Mouse (Mus musculus) heart, embryonic 16.5 days (tissue): ENCODE measurements around the gene Ak8. TPM values are rescaled to one million over a fixed set of nuclear protein-coding genes. Genes with fewer than 3 reads are reported as not detected.

Experiments
- ATAC-seq: fragments of 200-750 bp; cut with Nextera tagmentation; replicated peaks from 2 replicates; pipeline ENCODE4 v1.8.0; 2017; ENCODE audit warnings: moderate number of reproducible peaks; ENCODE audit not compliant: insufficient read depth, low FRiP score; ENCODE audit errors: extremely low read depth
- H3K27ac ChIP-seq: fragments of 300-500 bp; sonication (generic); 2 replicates; pipeline ENCODE4 v1.5.1; 2014; ENCODE audit warnings: mild to moderate bottlenecking, low read length, control low read depth, moderate library complexity
- H3K27me3 ChIP-seq: fragments of 300-500 bp; sonication (generic); 2 replicates; pipeline ENCODE4 v1.6.1; 2014; ENCODE audit warnings: low read length, mixed read lengths; ENCODE audit not compliant: control insufficient read depth, insufficient read depth
- H3K36me3 ChIP-seq: fragments of 300-500 bp; sonication (generic); 2 replicates; pipeline ENCODE4 v1.6.1; 2014; ENCODE audit not compliant: control insufficient read depth, insufficient read depth
- H3K4me1 ChIP-seq: fragments of 300-500 bp; sonication (generic); 2 replicates; pipeline ENCODE4 v1.6.1; 2014; ENCODE audit warnings: low read length, mixed read lengths; ENCODE audit not compliant: control insufficient read depth, insufficient read depth
- H3K4me2 ChIP-seq: fragments of 300-500 bp; sonication (generic); 2 replicates; pipeline ENCODE4 v1.6.1; 2014; ENCODE audit warnings: low read depth, mild to moderate bottlenecking, control low read depth, low read length
- H3K4me3 ChIP-seq: fragments of 300-500 bp; sonication (generic); 2 replicates; pipeline ENCODE4 v1.5.1; 2014; ENCODE audit warnings: mild to moderate bottlenecking, control low read depth, low read length
- H3K9ac ChIP-seq: fragments of 300-500 bp; sonication (generic); 2 replicates; pipeline ENCODE4 v1.6.1; 2014; ENCODE audit warnings: low read length, control low read depth
- H3K9me3 ChIP-seq: fragments of 300-500 bp; sonication (generic); replicated peaks from 2 replicates; pipeline ENCODE4 v1.6.1; 2016; ENCODE audit warnings: low read length; ENCODE audit not compliant: control insufficient read depth
- WGBS: fragments of 180-500 bp; shearing (Covaris S2); extraction: QIAGEN DNeasy Blood & Tissue Kit; methylation state at CpG from one replicate; pipeline ENCODE4 v1.1.7; 2014; 5-methylcytosine and 5-hydroxymethylcytosine counted together
- polyA plus RNA-seq: library from polyadenylated mRNA; unstranded; fragments of >200 nt; fragmentation: Nextera tagmentation; extraction: Ambion mirVana; gene quantifications from 2 replicates; pipeline ENCODE4 v1.2.1, GENCODE M21; 2015

Gene Ak8
- polyA plus RNA-seq, 1 experiment from 2014 or later: 0.30 TPM

DNA sequence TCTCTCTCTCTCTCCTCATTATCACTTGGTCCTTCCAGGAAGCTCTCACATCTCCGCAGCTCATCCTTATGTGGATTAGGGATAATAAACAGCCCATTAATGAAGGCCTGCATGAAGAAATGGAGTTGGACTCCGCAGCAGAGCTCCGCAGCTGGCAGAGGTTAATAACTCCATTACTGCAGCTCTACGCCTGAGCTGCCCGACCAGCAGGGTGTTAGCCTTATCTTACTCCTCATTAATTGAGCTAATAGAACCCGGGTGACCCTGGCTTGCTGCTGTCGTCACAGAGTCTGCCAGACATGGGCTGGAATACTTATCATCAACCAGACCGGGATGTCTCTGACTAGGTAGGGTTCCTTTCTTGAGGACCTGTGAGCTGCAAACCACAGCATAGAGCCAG lies 74.1 kb downstream of the Ak8 start:
- no peak overlapping the region for H3K27ac ChIP-seq
- H3K9ac ChIP-seq: no peak overlapping the region
- H3K36me3 ChIP-seq: no peaks in the 10 kb centered on the region
- WGBS: 46% methylated on average over 8 of the region's 8 CpGs
- H3K4me2 ChIP-seq: no peak overlapping the region
- no peaks in the 10 kb centered on the region for H3K9me3 ChIP-seq
- H3K4me1 ChIP-seq: peaks cover 18% of the 10 kb centered on the region
- no peak overlapping the region for H3K4me3 ChIP-seq
- no peak for ATAC-seq
- H3K27me3 ChIP-seq: no peaks in the 10 kb centered on the region

DNA sequence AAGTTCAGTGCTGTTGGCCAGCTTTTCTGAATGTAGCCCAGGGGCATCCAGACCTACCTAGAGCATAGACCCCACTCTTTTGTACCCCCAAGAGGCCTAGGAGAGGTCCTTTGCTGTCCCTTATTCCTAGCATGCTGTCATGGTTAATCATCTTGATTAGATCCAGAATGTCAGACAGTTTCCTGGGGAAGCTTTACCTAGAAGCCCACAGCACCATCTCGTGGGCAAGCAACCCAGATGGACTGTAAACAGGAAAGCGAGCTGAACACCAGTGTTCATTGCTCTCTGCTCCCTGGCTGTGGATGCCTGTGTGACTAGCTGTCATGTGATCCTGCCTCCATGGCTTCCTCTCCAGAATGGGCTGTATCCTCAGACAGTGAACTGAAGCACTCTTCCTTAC lies 76.8 kb downstream of the Ak8 start:
- H3K4me1 ChIP-seq: peaks cover 9% of the 10 kb centered on the region
- no peak overlapping the region for H3K27ac ChIP-seq
- ATAC-seq: no peak
- H3K36me3 ChIP-seq: no peaks in the 10 kb centered on the region
- WGBS: 75% methylated on average over 2 of the region's 2 CpGs
- no peaks in the 10 kb centered on the region for H3K27me3 ChIP-seq
- H3K4me2 ChIP-seq: no peak overlapping the region
- 0 out of 2 replicates have a peak, but pooled peaks cover 2% of the 10 kb centered on the region for H3K9me3 ChIP-seq
- H3K9ac ChIP-seq: no peak overlapping the region
- no peak overlapping the region for H3K4me3 ChIP-seq

DNA sequence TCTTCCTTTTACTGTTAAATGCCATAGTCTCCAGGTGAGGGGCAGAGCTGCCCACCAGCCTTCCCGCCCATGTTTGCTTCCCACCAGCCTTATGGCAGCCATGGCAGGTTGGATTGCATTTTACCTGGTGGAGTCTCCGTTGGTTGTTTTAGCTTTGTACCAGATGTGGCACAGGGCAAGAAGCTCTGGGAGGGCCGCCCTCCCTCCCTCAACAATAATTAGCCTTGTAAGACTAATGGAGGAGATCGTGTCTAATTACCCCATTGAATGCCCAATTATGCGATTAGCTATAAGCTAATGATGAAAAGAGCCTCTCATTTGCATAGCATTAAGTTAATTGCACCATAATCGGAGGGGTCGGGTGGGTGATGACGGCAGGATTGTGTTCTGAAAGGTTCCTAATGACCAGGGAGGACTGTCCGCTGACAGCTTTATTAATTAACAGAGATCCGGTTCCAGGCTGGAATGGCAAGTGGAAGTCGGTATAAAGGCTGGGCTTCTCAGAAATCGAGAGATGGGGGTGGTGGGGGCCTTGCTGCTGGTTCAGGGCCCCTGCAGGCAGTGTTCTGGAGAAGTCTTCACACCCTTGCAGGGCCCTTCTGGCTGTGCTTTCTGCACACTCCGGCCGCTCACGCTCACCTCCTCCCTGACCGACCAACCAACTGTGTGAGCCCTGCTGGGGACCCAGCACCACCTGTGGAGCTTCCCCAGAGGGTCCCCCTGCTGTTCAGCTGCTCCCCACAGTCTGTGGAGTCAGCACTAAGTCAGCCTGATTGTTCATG lies 80.2 kb downstream of the Ak8 start:
- ATAC-seq: no peak
- Histone ChIP-seq H3K4me2 (no peak overlapping the region), H3K36me3 (no peaks in the 10 kb centered on the region), H3K9me3 (0 out of 2 replicates have a peak, but pooled peaks cover 2% of the 10 kb centered on the region), H3K27ac (no peak overlapping the region), H3K4me1 (peaks cover 7% of the 10 kb centered on the region), H3K27me3 (no peaks in the 10 kb centered on the region), H3K4me3 (no peak overlapping the region), H3K9ac (no peak overlapping the region)
- WGBS: 76% methylated on average over 16 of the region's 16 CpGs

DNA sequence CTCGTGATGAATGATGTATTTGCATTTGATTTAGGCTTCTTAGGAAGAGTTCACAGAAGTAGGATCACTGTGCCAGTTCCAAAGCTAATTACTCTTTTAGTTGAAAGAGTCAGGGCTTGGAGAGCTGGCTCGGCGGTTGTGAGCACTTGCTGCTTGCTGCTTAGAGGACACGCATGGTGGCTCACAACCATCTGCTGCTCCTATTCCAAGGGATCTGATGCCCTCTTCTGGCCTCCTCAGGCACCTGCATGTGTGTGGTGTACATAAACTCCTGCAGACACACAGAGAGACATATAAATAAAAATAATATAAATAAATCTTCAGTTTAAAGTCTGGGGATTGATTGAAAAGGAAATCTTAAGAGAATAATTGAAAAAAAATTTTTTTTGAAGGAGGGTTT lies 81.3 kb downstream of the Ak8 start:
- Histone ChIP-seq H3K9me3 (0 out of 2 replicates have a peak, but pooled peaks cover 2% of the 10 kb centered on the region), H3K4me3 (no peak overlapping the region), H3K27ac (no peak overlapping the region), H3K9ac (no peak overlapping the region), H3K4me2 (no peak overlapping the region), H3K27me3 (no peaks in the 10 kb centered on the region), H3K36me3 (no peaks in the 10 kb centered on the region), H3K4me1 (peaks cover 3% of the 10 kb centered on the region)
- ATAC-seq: no peak
- WGBS: 89% methylated on average over 4 of the region's 4 CpGs

DNA sequence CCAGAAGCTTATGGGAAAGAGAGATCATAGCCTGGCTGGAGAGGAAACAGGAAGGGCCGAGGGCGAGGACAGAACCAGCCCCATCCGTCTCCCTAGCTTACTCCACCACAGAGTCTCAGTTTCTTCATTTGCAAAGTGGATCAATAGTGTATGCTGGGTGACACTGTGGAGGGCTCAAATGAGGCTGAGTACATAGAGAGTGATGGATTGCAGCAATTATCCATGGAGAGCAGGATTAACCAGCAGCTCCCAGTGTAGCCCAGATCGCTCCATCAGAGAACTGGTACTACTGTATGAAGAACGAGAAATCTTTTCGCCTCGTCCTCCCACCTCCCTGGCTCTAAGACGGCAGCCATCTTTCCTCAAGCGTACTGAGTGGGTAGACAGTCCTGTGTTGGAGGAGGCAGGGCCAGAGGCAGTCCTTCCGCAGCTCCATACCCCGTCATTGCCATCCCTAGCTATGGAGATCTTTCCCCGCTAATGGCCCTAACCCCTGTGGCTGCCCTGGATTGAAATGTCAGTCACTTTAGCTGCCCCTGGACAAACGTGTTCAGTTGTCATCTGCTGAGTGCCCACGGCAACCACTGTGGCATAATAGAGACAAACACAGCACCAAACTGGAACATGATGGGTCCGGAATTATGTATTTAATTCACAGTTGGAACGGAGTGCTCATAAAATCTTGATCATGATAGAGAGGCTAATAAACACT lies 86.5 kb downstream of the Ak8 start:
- H3K27me3 ChIP-seq: no peaks in the 10 kb centered on the region
- H3K4me2 ChIP-seq: no peak overlapping the region
- H3K9ac ChIP-seq: no peak overlapping the region
- H3K36me3 ChIP-seq: no peaks in the 10 kb centered on the region
- WGBS: 76% methylated on average over 16 of the region's 16 CpGs
- no peak for ATAC-seq
- no peak overlapping the region for H3K27ac ChIP-seq
- H3K9me3 ChIP-seq: no peaks in the 10 kb centered on the region
- no peak overlapping the region for H3K4me3 ChIP-seq
- no peaks in the 10 kb centered on the region for H3K4me1 ChIP-seq

DNA sequence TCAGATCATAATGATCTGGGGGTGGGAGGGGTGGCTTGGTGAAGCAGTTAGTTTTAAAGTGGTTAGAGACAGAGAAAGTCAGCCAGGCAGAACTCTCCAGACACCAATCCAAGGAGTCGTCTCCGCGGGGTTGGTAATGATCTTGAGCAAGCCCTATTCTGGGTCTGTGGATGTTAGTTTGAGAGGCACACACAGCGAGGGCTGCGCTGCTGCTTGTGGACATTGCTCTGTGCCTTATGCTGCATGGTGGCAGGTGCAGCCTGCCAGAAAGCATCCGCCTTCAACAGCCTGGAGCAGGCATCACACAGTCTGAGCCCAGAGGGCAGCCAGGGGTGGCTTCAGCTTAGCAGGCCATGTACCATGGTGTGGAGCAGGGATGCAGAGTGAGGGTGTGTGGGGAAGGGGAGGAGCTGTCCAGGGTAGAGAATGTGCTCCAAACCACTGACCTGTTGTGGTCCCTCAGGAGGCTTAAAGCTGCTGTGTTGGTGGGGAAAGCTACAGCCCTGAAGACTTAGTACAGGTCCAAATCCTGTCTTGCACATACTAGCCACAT lies 87.2 kb downstream of the Ak8 start:
- WGBS: 69% methylated on average over 6 of the region's 6 CpGs
- Histone ChIP-seq H3K4me3 (no peak overlapping the region), H3K27ac (no peak overlapping the region), H3K4me2 (no peak overlapping the region), H3K9me3 (no peaks in the 10 kb centered on the region), H3K9ac (no peak overlapping the region), H3K36me3 (no peaks in the 10 kb centered on the region), H3K4me1 (no peaks in the 10 kb centered on the region), H3K27me3 (no peaks in the 10 kb centered on the region)
- ATAC-seq: no peak

DNA sequence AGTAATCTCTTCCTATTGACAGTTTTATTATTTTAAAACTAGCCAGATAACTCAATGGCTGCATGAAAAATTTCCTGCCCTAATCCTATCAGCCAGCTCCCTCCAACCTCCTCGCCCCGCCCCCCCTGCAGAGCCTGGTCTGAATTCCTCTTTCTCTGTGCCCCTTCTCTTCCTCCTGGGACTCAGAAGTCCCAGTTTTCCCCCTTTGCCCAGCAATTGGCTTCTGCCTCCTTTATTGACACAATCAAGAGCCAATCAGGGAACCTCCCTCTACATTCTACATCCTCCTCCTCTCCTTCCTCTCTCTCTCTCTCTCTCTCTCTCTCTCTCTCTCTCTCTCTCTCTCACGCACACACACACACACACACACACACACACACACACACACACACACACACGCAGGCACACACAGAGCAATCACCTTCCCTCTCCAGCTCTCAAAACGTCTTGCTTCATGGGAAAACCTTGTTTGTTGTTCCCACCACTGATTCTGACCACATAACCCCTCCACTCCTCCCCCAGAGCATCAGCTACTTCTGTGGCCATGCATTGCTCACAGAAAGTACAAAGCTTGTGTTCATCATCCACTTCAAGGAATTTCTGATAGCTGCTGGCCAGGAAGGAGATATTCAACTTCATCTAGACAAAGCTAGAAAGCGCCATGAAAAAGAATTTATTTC lies 93.1 kb downstream of the Ak8 start:
- no peaks in the 10 kb centered on the region for H3K27me3 ChIP-seq
- H3K4me2 ChIP-seq: peak overlapping the region; percentile 52
- no peaks in the 10 kb centered on the region for H3K9me3 ChIP-seq
- H3K4me3 ChIP-seq: peak overlapping the region; percentile 15; the same call in 1 of the 2 replicates
- H3K36me3 ChIP-seq: no peaks in the 10 kb centered on the region
- ATAC-seq: peak; percentile 80
- 19% methylated on average over 5 of the region's 6 CpGs for WGBS
- H3K9ac ChIP-seq: no peak overlapping the region; the same call in 1 of the 2 replicates
- H3K4me1 ChIP-seq: peaks cover 4% of the 10 kb centered on the region; the same call in 1 of the 2 replicates
- peak overlapping the region; percentile 29; the same call in 1 of the 2 replicates for H3K27ac ChIP-seq

DNA sequence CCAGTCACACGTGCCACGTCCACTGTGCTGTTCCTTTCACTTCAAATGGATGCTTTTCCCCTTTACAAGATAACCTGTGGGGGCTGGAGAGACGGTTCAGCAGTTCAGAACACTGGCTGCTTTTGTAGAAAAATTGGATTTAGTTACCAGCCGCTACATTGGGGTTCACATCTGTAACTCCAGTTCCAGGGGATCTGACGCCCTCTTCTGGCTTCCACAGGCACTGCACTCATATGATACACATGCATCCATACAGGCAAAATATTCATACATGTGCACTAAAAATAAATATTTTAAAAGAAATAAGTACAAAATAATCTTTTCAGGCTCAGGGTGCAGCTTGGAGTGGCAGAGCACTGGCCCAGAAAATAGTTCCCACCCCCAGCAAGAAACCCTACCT lies 94.7 kb downstream of the Ak8 start:
- Histone ChIP-seq H3K27ac (no peak overlapping the region), H3K36me3 (no peaks in the 10 kb centered on the region), H3K9ac (no peak overlapping the region), H3K9me3 (no peaks in the 10 kb centered on the region), H3K4me1 (peaks cover 4% of the 10 kb centered on the region; the same call in 1 of the 2 replicates), H3K4me3 (no peak overlapping the region), H3K4me2 (no peak overlapping the region), H3K27me3 (no peaks in the 10 kb centered on the region)
- WGBS: 84% methylated on average over 5 of the region's 5 CpGs
- no peak for ATAC-seq
